Mouse (Mus musculus): ENCODE data around the gene Frmd8. TPM values are rescaled to one million over a fixed set of nuclear protein-coding genes. Genes with fewer than 3 reads are reported as not detected.

The Frmd8 gene
- polyA plus RNA-seq, 1 experiment from 2014 or later: 13.8 TPM

DNA sequence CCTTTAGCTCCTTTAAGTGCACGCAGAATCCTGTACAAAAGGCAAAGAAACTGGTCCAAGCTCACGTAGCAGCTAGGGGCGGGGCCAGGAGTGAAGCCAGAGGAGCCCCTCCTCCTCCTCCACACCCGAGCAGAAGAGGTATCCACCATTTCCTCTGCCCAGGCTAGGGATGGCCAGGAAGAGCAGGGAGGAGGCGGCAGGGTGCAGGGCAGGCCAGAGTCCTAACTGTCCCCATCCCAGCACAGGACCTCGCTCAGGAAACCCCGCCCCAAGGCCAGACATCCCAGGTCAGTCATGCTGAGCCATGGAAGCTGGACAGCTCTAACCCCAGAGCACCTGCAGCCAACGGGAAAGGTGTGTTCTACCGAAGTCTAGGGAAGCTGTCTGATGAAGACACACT, 46.6 kb upstream of the Frmd8 start:
- Histone ChIP-seq H3K36me3 (ENCODE audit: control insufficient read depth, insufficient read depth, low read length) (peaks cover 9% of the 10 kb centered on the region), H3K4me2 (replicated peaks; ENCODE audit: low read depth) (peak overlapping the region; percentile 36), H3K4me3 (ENCODE audit: low read depth, low read length) (no peak overlapping the region), H3K9me3 (ENCODE audit: control insufficient read depth, low read length) (no peaks in the 10 kb centered on the region), H3K9ac (ENCODE audit: low read length) (peak overlapping the region; percentile 50; the same call in 1 of the 2 replicates), H3K27ac (replicated peaks) (peak overlapping the region; percentile 35; the same call in 1 of the 2 replicates), H3K4me1 (replicated peaks; ENCODE audit: control insufficient read depth, insufficient read depth) (peaks cover 3% of the 10 kb centered on the region; the same call in 1 of the 2 replicates), H3K27me3 (ENCODE audit: control insufficient read depth, insufficient read depth, low read length) (no peaks in the 10 kb centered on the region)
- TF ChIP-seq CTCF (IDR thresholded peaks at IDR 0.05; ENCODE audit: low read depth) (no peak), EP300 (optimal IDR thresholded peaks at IDR 0.05) (no peak)
- ATAC-seq (ENCODE audit: low FRiP score, low TSS enrichment) (no peak), DNase-seq (ENCODE audit: low spot score) (no peak)
- WGBS: 24% methylated on average over 9 of the region's 9 CpGs

- H3K9me3 ChIP-seq (ENCODE audit: control insufficient read depth, low read length): no peaks in the 10 kb centered on the region
- 16% methylated on average over 13 of the region's 13 CpGs for WGBS
- H3K4me2 ChIP-seq (replicated peaks; ENCODE audit: low read depth): peak within 1 kb of the TSS; percentile 71
- H3K27me3 ChIP-seq (ENCODE audit: control insufficient read depth, insufficient read depth, low read length): no peaks in the 10 kb centered on the region
- no peak for DNase-seq (ENCODE audit: low spot score)
- peak; percentile 3; the same call in 1 of the 2 replicates for ATAC-seq (ENCODE audit: low FRiP score, low TSS enrichment)
- H3K4me3 ChIP-seq (ENCODE audit: low read depth, low read length): peak within 1 kb of the TSS; percentile 95
- H3K36me3 ChIP-seq (ENCODE audit: control insufficient read depth, insufficient read depth, low read length): peaks cover 11% of the 10 kb centered on the region
- peaks cover 6% of the 10 kb centered on the region for H3K4me1 ChIP-seq (replicated peaks; ENCODE audit: control insufficient read depth, insufficient read depth)
- TF ChIP-seq EP300 (optimal IDR thresholded peaks at IDR 0.05): no peak
- TF ChIP-seq CTCF (IDR thresholded peaks at IDR 0.05; ENCODE audit: low read depth): no peak
- H3K9ac ChIP-seq (ENCODE audit: low read length): peak within 1 kb of the TSS; percentile 95
- H3K27ac ChIP-seq (replicated peaks): peak within 1 kb of the TSS; percentile 94
These were observed 38.1 kb upstream of the Frmd8 start, which contains the start of gene Dpf2 for GRCm38 (mm10) chr19:5913007-5913719. Dpf2 (minus strand) TSS chr19:5913010.

GRCm38 (mm10) chr19:5912103-5913006, 37.3 kb upstream of the Frmd8 start:
- TF ChIP-seq CTCF (IDR thresholded peaks at IDR 0.05; ENCODE audit: low read depth) (peak; percentile 53), EP300 (optimal IDR thresholded peaks at IDR 0.05) (no peak)
- WGBS: under 1% methylated on average over 57 of the region's 59 CpGs
- peak; percentile 96 for ATAC-seq (ENCODE audit: low FRiP score, low TSS enrichment)

DNA sequence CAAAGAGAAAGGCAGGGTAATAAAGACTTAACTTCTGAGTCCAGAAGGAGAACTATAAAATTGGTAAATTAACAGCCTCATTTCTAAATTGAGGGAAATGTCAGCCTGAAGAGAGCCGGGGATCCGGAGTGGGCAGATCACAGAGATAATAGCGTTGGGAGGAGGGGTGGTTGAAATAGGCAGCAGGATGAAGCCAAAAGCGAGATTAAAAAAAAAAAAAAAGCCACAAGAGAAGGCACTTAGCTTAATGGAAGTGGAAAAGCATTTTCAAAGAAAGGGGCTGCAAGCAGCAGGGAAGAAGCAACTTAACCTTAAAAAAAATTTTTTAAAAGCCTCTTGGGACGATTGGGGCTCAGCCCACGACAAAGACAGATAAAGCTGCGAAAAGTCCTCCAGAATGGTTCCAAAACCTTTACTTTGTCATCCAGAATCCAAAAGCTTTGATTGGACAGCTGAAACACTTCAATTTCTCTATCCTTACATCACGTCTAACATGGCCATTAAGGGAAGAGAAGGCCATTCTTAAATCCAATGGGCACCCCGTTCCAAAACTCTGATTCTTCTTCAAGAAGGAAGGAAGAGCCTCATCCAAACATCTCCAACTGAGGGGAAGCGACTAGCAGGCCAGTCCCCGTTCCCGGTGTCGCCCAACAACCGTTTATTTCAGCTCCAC, 36.5 kb upstream of the Frmd8 start:
- DNase-seq (ENCODE audit: low spot score): no peak
- Histone ChIP-seq H3K9ac (ENCODE audit: low read length) (peak overlapping the region; percentile 95), H3K4me3 (ENCODE audit: low read depth, low read length) (peak overlapping the region; percentile 95), H3K9me3 (ENCODE audit: control insufficient read depth, low read length) (no peaks in the 10 kb centered on the region), H3K27ac (replicated peaks) (peak overlapping the region; percentile 94), H3K36me3 (ENCODE audit: control insufficient read depth, insufficient read depth, low read length) (peaks cover 6% of the 10 kb centered on the region; the same call in 1 of the 2 replicates), H3K4me2 (replicated peaks; ENCODE audit: low read depth) (peak overlapping the region; percentile 71), H3K4me1 (replicated peaks; ENCODE audit: control insufficient read depth, insufficient read depth) (peaks cover 6% of the 10 kb centered on the region), H3K27me3 (ENCODE audit: control insufficient read depth, insufficient read depth, low read length) (no peaks in the 10 kb centered on the region)
- TF ChIP-seq CTCF (IDR thresholded peaks at IDR 0.05; ENCODE audit: low read depth) (no peak), EP300 (optimal IDR thresholded peaks at IDR 0.05) (no peak)
- WGBS: under 1% methylated on average over 14 of the region's 14 CpGs
- no peak for ATAC-seq (ENCODE audit: low FRiP score, low TSS enrichment)

More at GRCm38 (mm10) chr19:5912103-5913006, 37.3 kb upstream of the Frmd8 start:
- peaks cover 5% of the 10 kb centered on the region for H3K36me3 ChIP-seq (ENCODE audit: control insufficient read depth, insufficient read depth, low read length)
- H3K9me3 ChIP-seq (ENCODE audit: control insufficient read depth, low read length): no peaks in the 10 kb centered on the region
- peak overlapping the region; percentile 71 for H3K4me2 ChIP-seq (replicated peaks; ENCODE audit: low read depth)
- H3K27ac ChIP-seq (replicated peaks): peak overlapping the region; percentile 94
- peak; percentile 99 for DNase-seq (ENCODE audit: low spot score)
- peak overlapping the region; percentile 95 for H3K4me3 ChIP-seq (ENCODE audit: low read depth, low read length)
- H3K9ac ChIP-seq (ENCODE audit: low read length): peak overlapping the region; percentile 95
- H3K4me1 ChIP-seq (replicated peaks; ENCODE audit: control insufficient read depth, insufficient read depth): peaks cover 6% of the 10 kb centered on the region
- no peaks in the 10 kb centered on the region for H3K27me3 ChIP-seq (ENCODE audit: control insufficient read depth, insufficient read depth, low read length)

- peaks cover 6% of the 10 kb centered on the region for H3K4me1 ChIP-seq (replicated peaks; ENCODE audit: control insufficient read depth, insufficient read depth)
- ATAC-seq (ENCODE audit: low FRiP score, low TSS enrichment) (no peak), DNase-seq (ENCODE audit: low spot score) (peak; percentile 41)
- 31% methylated on average over 6 of the region's 6 CpGs for WGBS
- H3K4me3 ChIP-seq (ENCODE audit: low read depth, low read length): 0 out of 2 replicates have a peak overlapping the region, but pooled peaks have one; percentile 3
- no peak overlapping the region for H3K9ac ChIP-seq (ENCODE audit: low read length)
- H3K4me2 ChIP-seq (replicated peaks; ENCODE audit: low read depth): peak overlapping the region; percentile 35
- no peak for TF ChIP-seq EP300 (optimal IDR thresholded peaks at IDR 0.05)
- peak; percentile 33; the same call in 1 of the 2 replicates for TF ChIP-seq CTCF (IDR thresholded peaks at IDR 0.05; ENCODE audit: low read depth)
- no peaks in the 10 kb centered on the region for H3K27me3 ChIP-seq (ENCODE audit: control insufficient read depth, insufficient read depth, low read length)
- H3K9me3 ChIP-seq (ENCODE audit: control insufficient read depth, low read length): no peaks in the 10 kb centered on the region
- peaks cover 15% of the 10 kb centered on the region for H3K36me3 ChIP-seq (ENCODE audit: control insufficient read depth, insufficient read depth, low read length)
- H3K27ac ChIP-seq (replicated peaks): peak overlapping the region; percentile 24; the same call in 1 of the 2 replicates
These were observed 35.1 kb upstream of the Frmd8 start for GRCm38 (mm10) chr19:5910221-5910620.
